Mouse (Mus musculus) gastrocnemius, adult 18-20 months (tissue): ENCODE results near the gene Cers5. TPM values are rescaled to one million over a fixed set of nuclear protein-coding genes. Genes with fewer than 3 reads are reported as not detected.
"Not testable (repeated sequence)": the region's sequence is repeated elsewhere in the genome, so short reads cannot be mapped to it uniquely, and the experiment has no call there.

Source experiments
- DNase-seq: peaks from one replicate; pipeline ENCODE4 v3.0.0; 2021; ENCODE audit warnings: low spot score
- long read RNA-seq, 2 experiments: library from polyadenylated mRNA; stranded (forward); transcript quantifications; one replicate each; pipeline ENCODE4 v2.0.0; 2021
- total RNA-seq, 2 experiments: library from RNA; stranded (reverse); gene quantifications; 2 replicates each; pipeline ENCODE4 v1.2.3; 2021

Cers5 gene
- 1 to 10 TPM; 2.9 to 6.2 TPM for total RNA-seq
- long read RNA-seq, experiment 1, partial matches to known transcripts = 0 of 9 reads
- long read RNA-seq, experiment 1, other reads (novel, unspliced or antisense) = 3 of 9 reads
- long read RNA-seq, experiment 2, partial matches to known transcripts = 0 of 10 reads
- long read RNA-seq, experiment 2, other reads (novel, unspliced or antisense) = 5 of 10 reads

GRCm38 (mm10) chr15:99772881-99772924, at the start of gene Cers5:
Cers5 (minus strand) TSS chr15:99772885.
- DNase-seq = not testable (repeated sequence)

- peak; percentile 57 for DNase-seq
These were observed 47.1 kb upstream of the Cers5 start for GRCm38 (mm10) chr15:99819621-99820279.

GRCm38 (mm10) chr15:99819109-99819440, 46.4 kb upstream of the Cers5 start:
- no peak for DNase-seq

GRCm38 (mm10) chr15:99818321-99819108, 45.8 kb upstream of the Cers5 start:
- peak; percentile 69 for DNase-seq

GRCm38 (mm10) chr15:99817343-99818235, 44.9 kb upstream of the Cers5 start:
- no peak for DNase-seq

- no peak for DNase-seq
These were observed 43.3 kb upstream of the Cers5 start for GRCm38 (mm10) chr15:99815999-99816398.

- peak; percentile 28 for DNase-seq
These were observed 42.0 kb upstream of the Cers5 start for GRCm38 (mm10) chr15:99814554-99815260.

- no peak for DNase-seq
These were observed 41.0 kb upstream of the Cers5 start for GRCm38 (mm10) chr15:99813639-99814038.

- DNase-seq = no peak
These were observed 39.4 kb upstream of the Cers5 start for GRCm38 (mm10) chr15:99812097-99812496.

GRCm38 (mm10) chr15:99807776-99808735, 35.4 kb upstream of the Cers5 start:
- no peak for DNase-seq

GRCm38 (mm10) chr15:99806171-99806570, 33.5 kb upstream of the Cers5 start:
- no peak for DNase-seq

- DNase-seq = no peak
These were observed 33.0 kb upstream of the Cers5 start for GRCm38 (mm10) chr15:99805673-99806072.

GRCm38 (mm10) chr15:99803186-99803644, 30.5 kb upstream of the Cers5 start:
- DNase-seq = peak; percentile 36

- DNase-seq = peak; percentile 42
These were observed 29.3 kb upstream of the Cers5 start for GRCm38 (mm10) chr15:99801885-99802572.

- DNase-seq = no peak
These were observed 27.0 kb upstream of the Cers5 start for GRCm38 (mm10) chr15:99799706-99800105.

GRCm38 (mm10) chr15:99797898-99798297, 25.2 kb upstream of the Cers5 start:
- DNase-seq = no peak

GRCm38 (mm10) chr15:99796735-99797134, 24.1 kb upstream of the Cers5 start:
- DNase-seq = no peak

GRCm38 (mm10) chr15:99796066-99796465, 23.4 kb upstream of the Cers5 start:
- peak; percentile 31 for DNase-seq

GRCm38 (mm10) chr15:99792221-99792815, 19.6 kb upstream of the Cers5 start:
- no peak for DNase-seq
